Mouse (Mus musculus): ENCODE measurements around the gene Atxn1.

GRCm38 (mm10) chr13:45623846-45624245 lies 341.0 kb downstream of the Atxn1 start:
- TF ChIP-seq POLR2A (IDR thresholded peaks at IDR 0.05; ENCODE audit: extremely low read depth, insufficient read depth, low read length) (no peak), CTCF (IDR thresholded peaks at IDR 0.05; ENCODE audit: extremely low read depth, insufficient read depth, low read length) (no peak)

Data from cortical plate, adult 2 months (tissue).